Mouse (Mus musculus): Measurements from ENCODE around the gene Stxbp2.
A peak's percentile ranks its signal among the peaks of the same experiment; 100 is the strongest.
"Not testable (repeated sequence)": the region's sequence is repeated elsewhere in the genome, so short reads cannot be mapped to it uniquely, and the experiment has no call there.

Stxbp2 gene

DNA sequence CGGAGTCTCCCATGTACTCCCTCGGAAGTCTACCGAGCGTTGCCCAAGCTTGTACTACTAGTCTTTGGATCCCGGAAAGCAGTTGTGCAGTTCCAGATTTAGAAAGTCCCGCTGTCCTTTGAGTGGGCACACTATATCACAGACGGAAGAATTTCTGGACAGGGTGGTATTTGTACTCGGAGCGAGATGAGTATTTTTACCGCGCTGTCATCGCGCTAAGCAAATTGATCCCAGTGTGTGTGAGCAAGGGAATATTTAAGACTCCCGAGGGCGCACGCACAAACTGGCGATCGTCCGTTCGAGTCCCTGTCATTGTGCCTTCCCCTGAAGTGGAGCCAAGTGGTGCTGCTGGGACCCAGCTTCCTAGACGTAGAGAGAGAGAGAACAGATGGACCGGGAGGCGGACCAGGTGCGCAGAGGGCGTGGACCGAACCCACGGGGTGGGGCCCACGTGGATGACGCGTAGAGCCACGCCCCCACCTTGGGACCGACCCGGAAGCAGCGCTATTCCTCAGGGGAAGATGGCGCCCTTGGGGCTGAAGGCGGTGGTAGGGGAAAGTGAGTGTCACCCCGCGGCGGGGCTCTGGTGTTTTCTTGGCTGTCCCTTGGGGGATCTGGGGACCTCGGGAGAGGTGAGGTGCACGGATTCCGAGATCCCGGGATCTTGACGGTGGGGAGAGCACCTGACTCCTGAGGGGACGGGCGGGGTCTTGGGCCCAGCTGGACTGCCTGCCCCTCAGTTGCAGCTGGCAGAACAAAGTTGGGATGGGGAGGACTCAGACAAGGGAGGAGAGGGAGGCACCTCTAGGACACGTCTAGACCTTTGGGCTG is at the start of gene Stxbp2:
Stxbp2 (plus strand) TSS at position 309 of the 831 bp plus-strand sequence.
- no peak for DNase-seq (ENCODE audit: low spot score)

DNA sequence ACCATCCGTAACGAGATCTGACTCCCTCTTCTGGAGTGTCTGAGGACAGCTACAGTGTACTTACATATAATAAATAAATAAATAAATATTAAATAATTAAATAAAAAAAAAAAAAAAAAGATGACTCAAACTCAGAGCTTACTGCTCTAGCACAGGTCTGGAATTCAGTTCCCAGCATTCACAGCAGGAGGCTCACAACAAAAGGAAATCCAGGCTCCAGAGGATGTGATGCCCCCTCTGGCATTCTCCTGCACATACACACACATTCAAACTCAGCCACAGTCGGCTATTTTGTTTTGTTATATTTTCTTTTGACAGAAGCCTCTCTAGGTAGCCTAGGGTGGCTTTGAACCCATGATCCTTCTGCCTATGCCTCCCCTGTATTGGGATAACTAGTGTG is 48.8 kb upstream of the Stxbp2 start:
- DNase-seq (ENCODE audit: low spot score) = not testable (repeated sequence)

DNA sequence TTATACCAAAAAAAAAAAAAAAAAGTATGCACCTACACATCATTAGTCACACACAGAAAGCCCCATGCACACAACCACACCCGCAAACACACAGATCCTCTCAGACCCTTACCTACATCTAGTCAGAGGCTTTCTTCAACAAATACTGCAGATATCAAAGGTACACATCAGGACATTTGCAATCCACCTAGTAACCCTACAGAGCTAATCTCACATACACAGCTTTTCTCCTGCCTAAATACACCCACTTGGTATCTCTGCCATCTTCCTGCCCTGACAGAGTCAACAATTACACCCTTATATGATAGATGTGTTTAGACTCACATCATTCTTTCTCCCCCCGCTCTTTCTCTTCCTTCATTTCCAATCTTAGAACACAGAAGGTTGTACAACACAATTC is 44.3 kb upstream of the Stxbp2 start:
- DNase-seq (ENCODE audit: low spot score) = no peak

DNA sequence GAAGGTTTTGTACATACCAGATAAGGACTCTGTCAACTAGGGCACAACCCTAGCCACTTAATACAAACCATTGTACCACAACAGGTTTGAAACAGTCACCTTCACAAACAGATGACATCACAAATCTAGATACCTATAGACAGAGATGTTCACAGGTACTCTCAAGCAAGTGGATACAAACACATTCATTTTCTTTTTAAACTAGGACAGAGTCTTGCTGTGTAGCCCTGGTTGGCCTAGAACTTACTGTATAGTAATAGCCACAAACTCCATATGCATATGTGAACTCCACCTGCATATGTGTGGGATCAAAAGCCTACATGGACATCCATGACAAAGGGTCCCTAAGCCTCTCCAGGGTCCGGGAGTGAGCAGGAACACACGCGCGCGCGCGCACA is 43.8 kb upstream of the Stxbp2 start, which contains the start of gene Camsap3:
Camsap3 (plus strand) TSS at position 301 of the 398 bp plus-strand sequence.
- DNase-seq (ENCODE audit: low spot score) = no peak

DNA sequence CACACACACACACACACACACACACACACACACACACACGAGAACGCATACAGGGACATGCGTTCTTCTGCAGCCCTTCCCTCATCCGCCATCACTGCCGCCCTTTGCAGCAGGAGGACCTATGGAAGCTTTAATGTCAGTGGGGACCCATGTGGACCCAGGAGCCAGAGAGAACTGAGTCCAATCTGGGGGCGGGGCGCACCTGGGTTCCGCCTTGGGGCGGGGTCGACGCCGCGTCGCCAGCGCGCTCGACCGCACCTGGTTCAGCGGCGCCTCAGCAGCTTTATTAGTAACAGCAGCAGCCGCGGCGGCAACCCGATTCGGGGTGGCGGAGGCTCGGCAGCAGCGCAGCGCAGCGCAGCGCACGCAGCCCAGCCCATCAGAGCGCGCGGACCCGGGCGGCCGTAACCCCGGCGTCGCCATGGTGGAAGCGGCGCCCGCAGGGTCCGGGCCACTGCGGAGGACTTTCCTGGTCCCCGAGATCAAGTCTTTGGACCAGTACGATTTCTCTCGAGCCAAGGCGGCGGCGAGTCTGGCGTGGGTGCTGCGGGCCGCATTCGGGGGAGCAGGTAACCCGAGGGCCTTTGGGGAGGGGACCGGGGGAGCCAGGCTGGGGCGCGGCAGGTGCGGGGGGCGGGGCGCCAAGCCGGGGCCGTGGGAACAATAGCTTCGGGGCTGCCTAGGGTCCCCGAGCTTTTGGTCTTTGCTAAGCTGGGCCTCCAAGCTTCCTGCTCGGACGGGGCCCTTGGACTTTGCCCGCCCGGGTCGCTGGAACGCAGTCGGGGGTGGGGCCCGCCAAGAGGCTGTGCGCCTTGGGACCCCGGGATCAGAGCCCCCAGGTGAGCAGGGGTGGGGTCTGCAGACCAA is 43.1 kb upstream of the Stxbp2 start:
- no peak for DNase-seq (ENCODE audit: low spot score)

DNA sequence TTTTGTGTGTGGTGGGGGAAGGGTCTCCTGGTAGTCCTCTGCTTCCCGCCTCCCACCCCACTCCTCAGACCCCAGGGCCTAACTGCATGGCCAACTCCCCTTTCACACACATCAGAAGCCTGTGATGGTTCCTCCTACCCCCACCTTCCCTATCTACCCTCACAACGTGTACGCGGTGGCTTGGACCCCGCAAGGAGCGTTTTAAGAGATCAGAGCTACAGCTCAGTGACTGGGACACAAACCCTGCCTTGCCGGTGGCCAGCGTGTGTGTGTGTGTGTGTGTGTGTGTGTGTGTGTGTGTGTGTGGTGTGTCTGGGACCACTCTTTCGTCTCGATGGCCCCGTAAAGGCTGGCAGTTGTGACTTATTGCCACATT is 42.5 kb upstream of the Stxbp2 start:
- DNase-seq (ENCODE audit: low spot score) = no peak

DNA sequence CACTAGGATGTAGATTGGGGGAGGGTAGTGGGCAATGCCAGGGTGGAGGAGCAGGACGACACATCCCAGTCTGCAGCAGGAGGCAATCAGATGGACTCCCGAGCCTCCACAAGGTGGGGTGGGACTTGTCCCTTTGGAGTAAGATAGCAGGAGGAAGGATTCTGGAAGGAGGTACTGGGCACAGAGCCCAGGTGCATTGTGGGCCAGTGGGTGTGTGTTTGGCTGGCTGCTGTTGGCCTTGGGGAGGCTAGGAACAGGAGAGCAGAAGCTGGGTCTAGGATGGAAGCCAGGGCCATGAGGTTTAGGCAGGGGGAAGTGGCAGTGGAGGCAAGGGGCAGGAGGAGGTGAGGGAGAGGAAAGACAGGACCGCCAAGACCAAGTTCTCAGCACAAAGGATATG is 37.3 kb upstream of the Stxbp2 start:
- no peak for DNase-seq (ENCODE audit: low spot score)

DNA sequence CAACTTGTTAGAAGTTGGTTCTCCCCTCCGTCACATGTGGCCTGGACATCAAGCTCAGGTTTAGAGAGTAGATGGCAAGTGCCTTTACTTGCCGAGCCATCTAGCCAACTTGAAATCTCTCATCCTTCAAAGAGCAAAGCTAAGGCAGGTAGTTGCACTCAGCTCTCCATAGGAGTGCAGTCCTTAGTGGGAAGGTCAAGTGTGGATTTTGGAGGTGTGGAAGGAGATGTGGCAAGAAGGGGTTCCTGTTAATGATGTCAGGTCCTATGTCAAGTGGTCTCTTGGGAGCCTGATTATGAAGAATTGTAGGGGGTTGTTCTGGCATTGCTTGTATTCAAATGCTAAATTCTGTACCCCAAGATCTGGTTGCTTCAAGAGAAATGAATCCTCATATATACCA is 36.3 kb upstream of the Stxbp2 start:
- no peak for DNase-seq (ENCODE audit: low spot score)

DNA sequence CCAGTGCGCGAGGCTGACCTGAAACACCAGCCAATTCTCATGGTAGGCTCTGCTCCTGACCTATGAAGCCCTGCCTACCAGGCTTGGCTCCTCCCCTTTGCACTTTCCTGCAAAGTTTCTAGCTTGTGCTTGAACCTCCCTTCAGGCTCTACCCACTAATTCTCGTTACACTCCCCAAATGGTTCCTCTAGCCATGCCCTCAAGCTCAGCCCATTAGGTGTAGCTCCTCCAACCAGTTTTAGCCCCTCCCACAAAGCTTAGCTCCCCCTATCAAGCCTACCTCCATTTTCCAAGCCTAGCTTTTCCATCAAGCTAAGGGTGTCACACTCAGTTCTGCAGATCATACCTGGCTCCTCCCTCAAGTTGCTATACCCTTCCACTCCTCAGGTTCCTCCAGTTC is 32.7 kb upstream of the Stxbp2 start:
- no peak for DNase-seq (ENCODE audit: low spot score)

DNA sequence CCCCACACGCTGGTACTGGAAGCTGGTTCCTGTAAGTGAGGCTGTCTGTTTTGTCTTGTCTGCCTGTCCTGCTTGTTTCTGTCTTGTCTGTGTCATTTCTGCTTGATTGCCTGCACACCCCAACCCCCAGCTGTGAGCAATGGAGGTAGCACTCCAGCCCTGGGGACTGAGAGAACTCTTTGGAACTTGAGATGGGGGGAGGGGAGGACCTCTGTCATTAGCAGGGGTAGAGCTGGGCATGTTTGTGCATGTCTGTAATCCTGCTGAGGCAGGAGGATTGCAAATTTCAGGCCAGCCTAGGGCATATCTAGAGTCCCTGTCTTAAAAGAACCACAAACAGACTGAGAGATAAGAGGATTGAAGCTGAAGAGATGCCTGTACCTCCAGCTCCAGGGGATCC is 31.5 kb upstream of the Stxbp2 start:
- DNase-seq (ENCODE audit: low spot score) = no peak

DNA sequence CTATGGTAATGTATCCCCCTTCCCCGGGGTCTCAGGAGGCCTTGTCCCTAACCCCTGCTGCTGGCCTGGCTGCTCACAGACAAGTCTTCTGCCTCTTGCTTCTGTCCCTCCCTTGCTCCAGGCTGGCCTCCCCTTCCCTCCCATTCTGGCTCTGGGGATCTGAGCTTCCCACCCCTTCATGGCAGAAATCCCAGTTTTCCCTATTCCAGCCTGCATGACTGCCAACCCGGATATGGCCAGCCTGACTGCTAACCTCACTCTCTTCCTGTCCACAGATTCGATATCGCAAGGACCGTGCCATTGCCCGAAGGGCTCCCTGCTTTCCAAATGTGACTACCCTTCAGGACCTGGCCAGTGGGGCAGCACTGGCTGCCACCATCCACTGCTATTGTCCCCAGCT is 30.4 kb upstream of the Stxbp2 start:
- DNase-seq (ENCODE audit: low spot score) = no peak

DNA sequence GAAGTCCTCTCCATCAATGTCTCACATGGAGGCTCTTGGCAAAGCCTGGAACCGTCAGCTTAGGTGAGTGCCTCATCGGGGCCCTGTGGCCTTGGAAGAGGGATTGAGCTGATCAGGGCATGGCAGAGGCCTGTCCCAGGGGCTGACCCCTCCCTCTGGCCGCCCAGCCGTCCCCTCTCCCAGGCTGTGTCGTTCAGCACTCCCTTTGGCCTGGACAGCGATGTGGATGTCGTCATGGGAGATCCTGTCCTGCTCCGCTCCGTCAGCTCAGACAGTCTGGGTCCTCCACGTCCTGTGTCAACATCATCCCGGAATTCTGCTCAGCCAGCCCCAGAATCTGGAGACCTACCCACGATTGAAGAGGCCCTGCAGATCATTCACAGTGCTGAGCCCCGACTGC is 27.3 kb upstream of the Stxbp2 start:
- DNase-seq (ENCODE audit: low spot score) = no peak

DNA sequence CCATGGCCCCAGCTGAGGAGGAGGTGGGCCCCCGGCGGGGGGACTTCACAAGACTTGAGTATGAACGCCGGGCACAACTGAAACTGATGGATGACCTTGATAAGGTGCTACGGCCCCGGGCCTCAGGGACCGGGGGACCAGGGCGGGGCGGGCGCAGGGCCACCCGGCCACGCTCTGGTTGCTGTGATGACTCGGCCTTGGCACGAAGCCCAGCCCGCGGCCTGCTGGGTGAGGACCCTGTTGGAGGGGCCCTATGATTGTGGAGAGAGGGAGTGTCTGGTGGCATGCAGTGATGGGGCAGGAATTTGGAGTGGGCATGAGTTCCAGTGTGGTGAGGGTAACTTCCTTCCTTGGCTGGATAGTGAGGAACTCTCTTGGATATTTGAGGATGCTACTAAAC is 24.2 kb upstream of the Stxbp2 start:
- no peak for DNase-seq (ENCODE audit: low spot score)

DNA sequence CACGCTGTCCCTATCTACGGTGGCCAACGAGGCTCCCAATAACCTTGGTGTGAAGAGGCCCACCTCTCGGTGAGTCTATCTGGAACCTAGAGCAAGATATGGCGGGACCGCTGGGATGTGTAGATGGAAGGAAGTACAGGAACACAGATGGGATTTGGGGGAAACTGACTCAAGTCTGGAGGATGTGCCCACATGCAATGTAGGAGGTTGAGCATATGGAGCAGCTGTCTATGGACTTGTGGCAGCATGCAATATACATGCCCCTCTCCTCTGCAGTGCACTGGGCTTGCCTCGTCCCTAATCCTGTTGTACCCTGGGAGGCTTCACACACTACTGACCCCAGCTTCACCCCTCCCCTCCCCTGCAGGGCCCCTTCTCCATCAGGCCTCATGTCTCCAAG is 22.9 kb upstream of the Stxbp2 start:
- no peak for DNase-seq (ENCODE audit: low spot score)

DNA sequence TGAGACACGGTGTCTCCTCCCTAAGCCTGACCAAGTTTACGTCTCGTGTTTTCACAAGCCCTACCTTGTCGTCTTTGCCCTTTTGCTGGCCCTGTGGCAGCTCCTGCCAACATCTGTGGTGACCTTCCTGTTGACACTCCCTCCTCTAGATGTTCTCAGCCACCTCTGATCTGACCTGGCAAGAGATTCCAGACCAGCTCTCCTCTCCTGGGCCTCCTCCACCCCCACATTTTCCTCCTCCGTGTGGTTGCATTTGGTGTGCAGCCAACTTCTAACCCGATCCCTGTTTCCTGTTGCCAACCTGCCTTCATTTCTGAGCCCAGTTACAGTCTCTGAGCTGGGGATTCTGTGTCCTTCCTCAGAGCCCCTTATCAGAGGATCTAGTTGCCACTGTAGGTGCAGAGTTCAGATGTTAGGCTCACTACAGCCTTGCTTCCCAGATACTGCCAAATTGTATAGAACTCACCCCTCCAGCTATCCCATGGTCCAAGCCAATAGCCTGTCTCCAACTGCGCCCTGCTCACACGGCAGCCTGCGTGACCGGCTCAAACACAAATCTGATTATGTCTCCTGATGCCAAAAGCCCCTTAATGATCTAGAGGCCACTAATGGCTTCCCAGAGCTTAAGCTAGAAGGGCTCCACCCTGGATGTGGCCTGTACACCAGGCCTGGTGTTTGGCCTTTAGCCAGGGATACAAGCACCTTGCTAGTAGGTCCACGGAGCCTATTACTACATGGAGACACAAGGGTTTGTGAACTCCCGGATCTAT is 21.5 kb upstream of the Stxbp2 start:
- DNase-seq (ENCODE audit: low spot score) = no peak

DNA sequence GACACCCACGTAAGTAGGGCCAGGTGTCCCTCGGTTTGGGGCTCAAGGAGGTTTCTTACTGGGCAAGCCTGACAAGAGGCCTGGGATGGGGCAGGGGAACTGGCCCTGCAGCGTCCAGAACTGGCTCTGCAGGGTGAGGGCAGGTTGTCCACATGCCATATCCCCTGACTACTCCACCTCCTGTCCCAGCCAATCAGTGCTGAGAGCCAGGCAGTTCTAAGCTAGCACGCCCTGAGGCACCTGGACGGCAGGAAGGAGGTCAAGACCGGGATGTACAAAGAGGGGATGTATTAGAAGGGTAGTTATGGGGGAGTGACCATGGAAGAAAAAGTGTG is 21.0 kb upstream of the Stxbp2 start:
- no peak for DNase-seq (ENCODE audit: low spot score)

DNA sequence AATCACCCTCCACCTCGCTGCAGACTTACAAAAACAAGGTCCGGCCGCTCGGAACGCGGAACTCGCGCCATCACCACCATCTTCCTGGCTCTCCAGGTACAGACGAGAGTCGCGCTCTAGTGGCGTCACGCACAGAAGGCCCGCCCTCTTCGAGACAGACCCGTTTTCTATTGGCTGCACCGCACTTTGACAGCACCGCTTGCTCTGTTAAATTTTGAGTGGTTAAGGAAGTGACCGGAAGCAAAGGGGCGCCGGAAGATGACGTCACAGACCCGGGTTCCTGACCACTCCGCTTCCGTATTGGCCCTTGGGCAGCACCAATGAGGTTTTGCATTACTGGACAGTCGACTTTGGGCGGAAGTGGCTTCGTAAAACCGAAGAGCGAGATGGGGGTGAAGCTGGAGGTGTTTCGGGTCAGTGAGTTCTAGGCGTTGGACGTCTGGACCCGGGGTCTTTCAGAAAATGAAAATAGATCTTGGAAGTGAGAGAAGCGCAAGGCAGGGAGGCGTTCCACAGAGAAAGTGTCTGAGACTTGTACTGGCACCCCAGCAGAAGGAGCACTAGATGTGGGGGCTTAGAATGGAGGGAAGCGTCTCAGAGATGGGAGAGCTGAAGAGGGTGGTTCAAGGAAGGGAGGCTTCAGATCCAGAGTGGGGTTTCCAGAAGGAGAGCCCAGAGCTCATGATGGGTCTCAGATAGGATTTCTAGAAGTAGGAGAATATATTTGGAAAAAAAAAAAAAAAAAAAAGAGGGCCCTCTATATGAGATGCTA is 9.4 kb upstream of the Stxbp2 start, which contains the start of the genes Xab2 and Pet100:
Xab2 (minus strand) TSS at position 118 of the 772 bp plus-strand sequence.
Pet100 (plus strand) TSS at position 350 of the 772 bp plus-strand sequence.
- peak; percentile 96 for DNase-seq (ENCODE audit: low spot score)

DNA sequence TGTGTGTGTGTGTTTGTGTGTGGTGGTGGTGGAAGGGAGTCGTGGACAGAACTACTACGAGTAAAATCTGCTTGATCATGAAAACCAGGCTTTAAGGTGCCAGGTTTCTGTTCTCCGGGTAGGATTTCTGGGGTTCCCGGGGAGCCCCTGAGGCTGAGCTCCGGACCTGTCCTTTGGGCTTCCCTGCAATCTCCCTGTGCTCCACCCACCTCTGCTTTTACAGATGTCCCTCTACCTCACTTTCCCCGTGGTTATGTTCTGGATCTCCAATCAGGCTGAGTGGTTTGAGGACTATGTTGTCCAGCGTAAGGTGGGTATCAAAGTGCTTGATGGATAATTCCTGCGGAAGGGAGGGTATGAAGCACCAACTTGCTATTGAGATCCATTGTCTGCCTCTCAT is 8.6 kb upstream of the Stxbp2 start:
- no peak for DNase-seq (ENCODE audit: low spot score)

DNA sequence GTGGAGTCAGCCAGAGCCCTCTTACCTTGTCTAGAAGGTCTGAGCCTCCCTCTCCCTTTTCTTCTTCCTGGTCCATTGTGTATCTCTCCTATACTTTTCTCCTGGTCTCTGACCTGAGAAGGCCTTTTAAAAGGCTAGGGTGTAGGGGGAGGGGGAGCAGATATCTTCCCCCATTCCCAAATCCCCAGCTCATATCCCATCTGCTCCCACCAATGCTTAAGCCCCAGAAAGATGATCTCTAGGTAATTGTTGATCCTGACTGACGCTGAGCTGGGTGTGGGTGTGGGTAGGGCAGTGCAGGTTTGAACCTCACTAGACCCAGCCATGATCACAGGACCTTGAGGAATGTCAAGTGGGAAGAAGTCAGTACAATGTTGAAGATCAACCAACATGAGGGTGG is 5.3 kb upstream of the Stxbp2 start, which contains the start of gene Pcp2:
Pcp2 (minus strand) TSS at position 101 of the 400 bp plus-strand sequence.
- DNase-seq (ENCODE audit: low spot score) = no peak

DNA sequence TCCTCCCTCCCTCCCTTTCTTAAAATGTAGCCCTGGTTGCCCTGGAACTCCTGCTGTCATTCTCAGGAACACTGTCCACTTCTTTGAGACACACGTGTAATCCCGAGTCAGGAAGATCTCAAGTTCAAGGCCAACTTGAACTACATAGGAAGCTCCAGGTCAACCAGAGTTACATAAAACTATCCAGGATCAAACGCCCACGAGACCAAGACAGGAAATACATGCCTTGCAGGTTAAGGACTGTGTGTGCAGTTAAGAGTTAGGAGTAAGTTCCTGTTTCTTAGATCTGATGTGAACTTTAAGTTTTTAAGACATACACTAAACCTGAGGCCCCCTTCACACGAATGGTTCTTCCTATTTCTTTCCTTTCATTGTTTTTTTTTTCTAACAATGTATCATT is 3.8 kb upstream of the Stxbp2 start:
- DNase-seq (ENCODE audit: low spot score) = no peak

DNA sequence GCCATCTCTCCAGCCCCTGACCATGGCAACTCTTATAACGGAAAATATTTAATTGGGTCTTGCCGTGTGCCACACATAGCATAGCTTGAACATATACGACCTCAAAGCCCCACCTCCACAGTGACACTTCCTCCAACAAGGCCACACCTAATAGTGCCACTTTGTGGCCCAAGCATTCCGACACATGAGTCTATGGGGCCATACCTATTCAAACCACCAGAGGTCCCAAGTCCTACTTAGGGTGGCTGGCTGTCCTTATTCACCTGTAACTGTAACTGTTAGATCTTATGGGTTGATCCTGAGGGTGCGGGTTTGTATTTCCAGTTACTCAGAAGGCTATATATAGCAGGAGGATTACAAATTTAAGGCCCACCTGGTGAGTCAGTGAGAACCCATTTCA is 2.7 kb upstream of the Stxbp2 start:
- DNase-seq (ENCODE audit: low spot score) = no peak

DNA sequence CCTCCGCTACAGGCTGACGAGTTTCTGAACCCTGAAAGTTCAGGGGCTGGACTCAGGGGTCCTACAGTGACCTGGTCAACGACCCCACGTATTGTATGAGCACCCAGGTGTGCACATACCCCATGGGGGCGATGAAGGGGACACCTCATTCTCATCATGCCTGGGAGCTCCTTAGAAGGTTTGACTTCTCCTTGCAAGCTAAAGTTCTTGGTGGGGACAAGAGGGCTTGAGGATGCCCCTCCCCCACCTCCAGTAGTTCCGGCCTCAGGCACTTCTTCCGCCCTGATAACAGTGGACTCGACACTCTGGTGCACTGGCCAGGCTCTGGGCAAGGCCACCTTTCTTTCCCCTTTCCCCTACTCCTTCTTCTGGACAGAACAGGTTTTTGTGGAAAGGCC is 722 bp downstream of the Stxbp2 start:
- no peak for DNase-seq (ENCODE audit: low spot score)

All from urinary bladder, postnatal 10 days (tissue).